Mouse (Mus musculus) G1E (cell line): Measurements from ENCODE around the gene Atp6v1g1. TPM values are rescaled to one million over a fixed set of nuclear protein-coding genes. Genes with fewer than 3 reads are reported as not detected.

Experiments used
- ATAC-seq: 2 replicates; pipeline ENCODE4 v1.8.0; 2016; ENCODE audit warnings: mild to moderate bottlenecking; ENCODE audit not compliant: insufficient number of reproducible peaks, poor library complexity, low FRiP score, severe bottlenecking; ENCODE audit errors: extremely low read depth
- DNase-seq: peaks from one replicate; pipeline ENCODE4 v3.0.0; 2012; ENCODE audit warnings: low spot score
- H3K27me3 ChIP-seq: 2 replicates; pipeline ENCODE4 v1.6.1; 2012; ENCODE audit warnings: mild to moderate bottlenecking, low read length, inconsistent platforms; ENCODE audit not compliant: insufficient read depth
- H3K36me3 ChIP-seq: replicated peaks from 2 replicates; pipeline ENCODE3; 2012; ENCODE audit warnings: mild to moderate bottlenecking, inconsistent platforms
- H3K4me1 ChIP-seq: 2 replicates; pipeline ENCODE4 v1.6.1; 2012; ENCODE audit warnings: low read depth, low read length, inconsistent platforms, mixed read lengths; ENCODE audit not compliant: insufficient read depth
- H3K4me3 ChIP-seq: 2 replicates; pipeline ENCODE4 v1.5.1; 2012; ENCODE audit warnings: low read depth, mild to moderate bottlenecking, inconsistent platforms, low read length, moderate library complexity, mixed read lengths
- H3K9me3 ChIP-seq: replicated peaks from 2 replicates; pipeline ENCODE4 v1.6.1; 2012; ENCODE audit warnings: inconsistent platforms
- CTCF ChIP-seq: IDR thresholded peaks from 2 replicates; pipeline ENCODE4 v1.5.1; 2012; ENCODE audit warnings: low read depth, low read length, inconsistent platforms, mixed read lengths
- GATA1 ChIP-seq: IDR thresholded peaks from 2 replicates; pipeline ENCODE4 v1.6.1; 2012; ENCODE audit warnings: borderline replicate concordance, low read length, inconsistent platforms, mixed read lengths
- GATA2 ChIP-seq: IDR thresholded peaks from 2 replicates; pipeline ENCODE4 v1.6.1; 2012; ENCODE audit warnings: low read depth, low read length, inconsistent platforms, borderline replicate concordance
- POLR2AphosphoS5 ChIP-seq: IDR thresholded peaks from 2 replicates; pipeline ENCODE4 v1.6.1; 2012; ENCODE audit warnings: low read depth, low read length, inconsistent platforms; ENCODE audit not compliant: insufficient replicate concordance
- TAL1 ChIP-seq: conservative IDR thresholded peaks from 2 replicates; pipeline ENCODE4 v1.6.1; 2012; ENCODE audit warnings: low read depth, low read length, inconsistent platforms, mixed read lengths
- polyA plus RNA-seq: library from polyadenylated mRNA; stranded (reverse); fragments of >175 nt; gene quantifications from 2 replicates; pipeline ENCODE4 v1.2.3, GENCODE M21; 2012
- total RNA-seq, 2 experiments: library from RNA; stranded (forward) in 1 of 2; stranded (reverse) in 1 of 2; fragments of 200-1000 nt in 1 of 2; fragments of >200 nt in 1 of 2; fragmentation: Nextera tagmentation in 1 of 2; gene quantifications; 2 replicates each; pipeline ENCODE4 v1.2.3; 2014 to 2017

The Atp6v1g1 gene
- total and polyA plus RNA-seq, 3 experiments, result 120 to 220 (median 147) TPM

GRCm38 (mm10) chr4:63543746-63544493, 652 bp upstream of the Atp6v1g1 start:
- H3K9me3 ChIP-seq, result no peaks in the 10 kb centered on the region
- ATAC-seq (peak; percentile 12; the same call in 1 of the 2 replicates), DNase-seq (no peak)
- no peak for TF ChIP-seq POLR2AphosphoS5
- no peak for TF ChIP-seq GATA2
- H3K4me3 ChIP-seq, result peak overlapping the region; percentile 42; the same call in 1 of the 2 replicates
- peaks cover 36% of the 10 kb centered on the region for H3K4me1 ChIP-seq
- peaks cover 29% of the 10 kb centered on the region for H3K36me3 ChIP-seq
- H3K27me3 ChIP-seq, result peaks cover 3% of the 10 kb centered on the region; the same call in 1 of the 2 replicates

GRCm38 (mm10) chr4:63545231-63545958, 823 bp downstream of the Atp6v1g1 start:
- H3K9me3 ChIP-seq, result no peaks in the 10 kb centered on the region
- no peak for ATAC-seq

GRCm38 (mm10) chr4:63546441-63547055, 2.0 kb downstream of the Atp6v1g1 start:
- TF ChIP-seq TAL1 (no peak), GATA1 (no peak), CTCF (no peak), POLR2AphosphoS5 (no peak), GATA2 (no peak)

More at GRCm38 (mm10) chr4:63545231-63545958, 823 bp downstream of the Atp6v1g1 start:
- DNase-seq, result no peak
- Histone ChIP-seq H3K36me3 (peaks cover 39% of the 10 kb centered on the region), H3K27me3 (peaks cover 3% of the 10 kb centered on the region; the same call in 1 of the 2 replicates), H3K4me1 (peaks cover 36% of the 10 kb centered on the region), H3K4me3 (peak overlapping the region; percentile 89)
- TF ChIP-seq TAL1 (no peak), POLR2AphosphoS5 (no peak), GATA1 (no peak), GATA2 (no peak), CTCF (no peak)

GRCm38 (mm10) chr4:63547799-63548198, 3.2 kb downstream of the Atp6v1g1 start:
- TF ChIP-seq CTCF (no peak), GATA1 (no peak)
- no peaks in the 10 kb centered on the region for H3K9me3 ChIP-seq
- peaks cover 62% of the 10 kb centered on the region for H3K36me3 ChIP-seq
- H3K4me1 ChIP-seq, result peaks cover 36% of the 10 kb centered on the region
- DNase-seq (no peak), ATAC-seq (no peak)
- H3K4me3 ChIP-seq, result no peak overlapping the region
- no peaks in the 10 kb centered on the region for H3K27me3 ChIP-seq

More at GRCm38 (mm10) chr4:63546441-63547055, 2.0 kb downstream of the Atp6v1g1 start:
- no peak for ATAC-seq
- H3K4me1 ChIP-seq, result peaks cover 36% of the 10 kb centered on the region
- H3K9me3 ChIP-seq, result no peaks in the 10 kb centered on the region
- H3K36me3 ChIP-seq, result peaks cover 50% of the 10 kb centered on the region
- H3K27me3 ChIP-seq, result no peaks in the 10 kb centered on the region
- H3K4me3 ChIP-seq, result peak overlapping the region; percentile 89; the same call in 1 of the 2 replicates
- DNase-seq, result no peak

- no peak for DNase-seq
- Histone ChIP-seq H3K9me3 (no peaks in the 10 kb centered on the region), H3K27me3 (no peaks in the 10 kb centered on the region), H3K4me1 (peaks cover 36% of the 10 kb centered on the region), H3K36me3 (peaks cover 67% of the 10 kb centered on the region), H3K4me3 (no peak overlapping the region)
- TF ChIP-seq POLR2AphosphoS5, result no peak
- TF ChIP-seq CTCF, result no peak
- TF ChIP-seq GATA1, result no peak
- no peak for TF ChIP-seq GATA2
- no peak for TF ChIP-seq TAL1
- no peak for ATAC-seq
Measured at GRCm38 (mm10) chr4:63548491-63548890, 3.9 kb downstream of the Atp6v1g1 start.

- Histone ChIP-seq H3K36me3 (peaks cover 87% of the 10 kb centered on the region), H3K4me3 (no peak overlapping the region), H3K27me3 (no peaks in the 10 kb centered on the region), H3K9me3 (no peaks in the 10 kb centered on the region), H3K4me1 (peaks cover 22% of the 10 kb centered on the region)
- TF ChIP-seq GATA1 (no peak), GATA2 (no peak)
- DNase-seq (no peak), ATAC-seq (no peak)
Measured at GRCm38 (mm10) chr4:63550908-63551307, 6.3 kb downstream of the Atp6v1g1 start.
